Mouse (Mus musculus): ENCODE data around the gene Polr3c.
"Not testable (repeated sequence)": the region's sequence is repeated elsewhere in the genome, so short reads cannot be mapped to it uniquely, and the experiment has no call there.

The Polr3c gene

DNA sequence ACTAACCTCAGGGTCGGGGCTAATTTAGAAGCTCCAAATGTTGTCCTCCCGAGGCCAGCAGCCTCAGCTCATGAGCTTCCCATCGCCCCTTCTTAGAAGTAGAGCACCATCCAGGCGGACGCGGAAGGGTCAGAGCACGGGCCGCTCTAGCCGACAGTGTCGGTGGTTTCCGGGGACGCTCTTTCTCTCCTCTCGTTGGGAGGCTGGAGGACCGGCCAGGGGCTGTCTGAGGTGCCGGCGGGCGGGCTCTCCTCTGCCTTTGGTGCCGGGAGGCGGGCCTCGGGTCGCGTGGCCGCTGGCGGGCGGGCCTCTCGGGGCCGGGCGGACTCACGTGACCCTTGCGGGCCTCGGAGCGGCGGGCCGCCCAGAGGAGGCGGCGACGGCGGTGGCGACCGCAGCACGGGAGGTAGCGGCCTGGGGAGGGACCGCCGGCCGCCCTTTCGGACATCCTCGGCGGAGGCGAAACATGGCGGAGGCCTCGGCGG is at the start of gene Polr3c, which contains the start of gene Rnf115:
TSS of gene Polr3c (minus strand) at position 286 of the 485 bp plus-strand sequence.
TSS of gene Rnf115 (plus strand) at position 322 of the 485 bp plus-strand sequence.
- peak; percentile 89 to 90 for DNase-seq (ENCODE audit: low spot score in 2 of 2)

DNA sequence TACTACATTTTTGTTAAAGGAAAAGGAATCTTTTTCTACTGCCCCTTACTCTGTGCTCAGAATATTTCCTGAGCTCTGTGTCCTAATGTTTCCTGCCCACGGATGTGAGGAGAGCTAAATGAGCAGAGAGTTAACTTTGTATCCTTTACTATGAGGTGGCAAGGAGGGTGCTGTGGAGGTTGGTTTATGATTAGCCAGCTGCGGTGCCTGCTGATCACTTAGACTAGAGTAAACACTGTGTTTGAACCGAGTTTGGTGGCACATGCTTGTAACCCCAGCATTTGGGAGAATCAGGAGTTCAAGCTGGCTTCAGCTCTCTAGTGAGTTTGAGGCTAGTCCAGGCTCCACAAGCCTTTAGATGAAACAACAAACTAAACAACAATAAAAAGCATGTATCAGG is 49.7 kb upstream of the Polr3c start:
- DNase-seq (ENCODE audit: low spot score in 2 of 2), result no peak

DNA sequence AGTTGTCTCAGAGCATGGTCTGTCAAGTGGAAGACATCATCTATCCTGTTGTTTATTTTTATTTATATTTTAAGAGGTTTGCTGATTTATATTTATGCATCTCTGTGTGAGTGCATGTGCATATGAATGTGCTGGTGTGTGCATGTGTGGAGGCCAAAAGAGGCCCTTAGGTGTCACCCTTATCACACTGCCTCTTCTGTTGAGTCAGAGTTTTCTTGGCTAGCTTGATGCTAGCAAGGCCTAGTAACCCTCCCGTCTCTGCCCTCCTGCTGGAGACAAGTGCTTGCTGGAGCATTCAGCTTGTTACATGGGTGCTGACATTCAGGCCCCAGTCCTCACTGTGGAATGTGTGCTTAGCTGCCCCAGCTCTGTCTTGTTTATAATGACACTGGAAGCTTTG is 45.5 kb upstream of the Polr3c start:
- DNase-seq (ENCODE audit: low spot score in 2 of 2), result no peak

DNA sequence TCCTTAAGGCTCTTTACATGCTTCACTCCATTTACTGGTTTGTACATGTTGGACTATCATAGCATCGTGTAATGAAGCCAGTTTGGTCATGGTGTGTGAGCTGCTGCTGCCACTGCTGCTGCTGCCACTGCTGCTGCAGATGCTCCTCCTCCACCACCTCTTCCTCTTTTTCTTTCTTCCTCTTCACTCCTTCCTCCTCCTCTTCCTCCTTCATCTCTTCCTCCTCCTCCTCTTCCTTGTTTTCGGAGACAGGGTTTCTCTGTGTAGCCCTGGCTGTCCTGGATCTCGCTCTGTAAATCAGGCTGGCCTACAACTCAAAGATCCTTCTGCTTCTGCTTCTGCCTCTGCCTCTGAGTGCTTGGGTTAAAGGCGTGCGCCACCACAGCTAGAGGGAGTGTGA is 42.5 kb upstream of the Polr3c start:
- no peak for DNase-seq (ENCODE audit: low spot score in 2 of 2)

DNA sequence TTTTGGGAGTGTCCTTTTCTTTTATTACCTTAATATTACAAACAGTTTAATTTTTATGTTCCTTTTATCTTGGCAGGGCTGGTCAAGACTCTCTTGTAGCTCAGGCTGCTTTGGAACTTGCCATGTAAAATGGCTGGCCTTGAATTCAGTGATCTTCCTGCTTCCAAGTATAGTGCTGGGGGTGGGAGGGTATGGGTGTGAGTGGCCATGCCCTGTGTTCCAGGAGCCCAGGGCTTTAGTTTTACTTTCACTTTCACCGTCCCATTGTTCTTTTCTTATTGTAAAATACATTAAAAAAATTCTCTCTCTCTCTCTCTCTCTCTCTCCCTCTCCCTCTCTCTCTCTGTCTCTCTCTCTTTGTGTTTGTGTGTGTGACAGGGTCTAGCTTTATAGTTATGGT is 37.1 kb upstream of the Polr3c start:
- DNase-seq (ENCODE audit: low spot score in 2 of 2), result no peak

DNA sequence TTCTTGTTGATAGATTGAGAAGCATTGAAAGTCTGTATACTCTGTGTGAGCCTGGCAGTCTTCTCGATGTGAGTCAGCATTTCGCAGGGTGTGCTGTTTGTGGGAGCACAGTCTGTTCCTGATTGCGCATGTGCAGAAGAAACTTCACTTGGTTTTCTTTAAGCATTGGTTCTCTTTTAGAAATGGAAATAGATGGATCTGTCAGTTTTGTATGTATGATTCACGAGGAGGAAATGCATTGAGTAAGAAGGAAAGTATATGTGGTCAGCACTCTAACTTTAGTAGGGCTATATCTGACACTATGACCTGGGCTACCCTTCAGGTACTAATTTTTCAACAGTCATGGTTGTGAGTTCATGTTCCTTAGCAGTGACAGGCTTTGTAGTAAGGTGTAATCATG is 32.3 kb upstream of the Polr3c start:
- DNase-seq (ENCODE audit: low spot score in 2 of 2), result no peak

DNA sequence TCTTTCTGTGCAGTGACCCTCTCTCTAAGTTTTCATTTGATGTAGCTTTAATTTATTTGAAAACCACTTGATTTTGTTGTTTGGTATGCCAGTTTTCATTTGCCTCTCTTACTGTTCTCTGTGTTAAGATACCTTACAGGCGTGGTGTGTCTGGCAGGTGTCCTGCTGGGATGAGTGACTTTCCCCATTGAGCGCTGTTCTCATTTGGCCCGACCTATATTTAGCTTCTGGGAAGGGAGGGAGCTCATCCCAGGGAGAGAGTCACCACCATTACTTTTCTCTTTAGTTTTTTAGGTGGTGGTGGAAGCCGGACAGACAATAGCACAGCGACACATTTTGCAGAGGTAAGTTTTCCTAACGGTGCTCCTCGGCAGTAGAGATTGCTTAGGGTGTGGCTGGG is 30.3 kb upstream of the Polr3c start:
- DNase-seq (ENCODE audit: low spot score in 2 of 2), result no peak

DNA sequence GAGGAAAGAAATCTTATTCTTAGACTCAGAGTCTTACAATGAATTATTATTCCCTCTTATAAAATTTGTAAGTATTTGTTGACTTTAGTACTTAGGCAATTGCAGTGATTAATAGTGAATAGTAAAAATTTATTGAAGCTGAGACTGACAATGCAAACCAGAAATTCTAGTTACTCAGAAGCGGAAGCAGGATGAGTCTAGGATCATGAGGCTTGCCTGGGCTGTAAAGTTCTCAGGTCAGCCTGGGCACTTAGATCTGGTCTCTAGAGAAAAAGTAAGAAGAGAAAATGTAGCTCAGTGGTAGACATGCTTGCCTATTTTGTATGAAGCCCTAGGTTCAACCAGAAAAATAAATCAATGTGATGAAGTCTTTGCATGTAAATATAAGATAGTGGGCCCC is 28.5 kb upstream of the Polr3c start:
- no peak for DNase-seq (ENCODE audit: low spot score in 2 of 2)

DNA sequence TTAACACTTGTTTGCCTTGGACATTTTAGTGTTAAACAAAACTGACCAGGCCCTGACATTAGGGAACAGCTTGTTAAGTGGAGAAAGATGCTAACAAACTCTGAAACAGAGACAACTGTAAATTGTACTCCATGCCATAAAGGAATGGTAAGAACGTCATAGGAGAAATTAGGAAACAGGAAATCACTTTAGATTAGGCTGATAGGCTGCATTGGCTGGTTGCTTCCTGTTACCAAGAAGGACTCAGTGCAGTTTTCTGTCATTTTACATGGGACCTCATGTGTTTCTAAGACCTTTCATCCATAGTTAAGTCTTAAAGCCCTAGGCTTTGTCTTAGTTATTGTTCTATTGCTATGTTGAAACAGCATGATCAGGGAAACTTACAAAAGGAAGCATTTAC is 19.4 kb upstream of the Polr3c start:
- DNase-seq (ENCODE audit: low spot score in 2 of 2), result no peak

DNA sequence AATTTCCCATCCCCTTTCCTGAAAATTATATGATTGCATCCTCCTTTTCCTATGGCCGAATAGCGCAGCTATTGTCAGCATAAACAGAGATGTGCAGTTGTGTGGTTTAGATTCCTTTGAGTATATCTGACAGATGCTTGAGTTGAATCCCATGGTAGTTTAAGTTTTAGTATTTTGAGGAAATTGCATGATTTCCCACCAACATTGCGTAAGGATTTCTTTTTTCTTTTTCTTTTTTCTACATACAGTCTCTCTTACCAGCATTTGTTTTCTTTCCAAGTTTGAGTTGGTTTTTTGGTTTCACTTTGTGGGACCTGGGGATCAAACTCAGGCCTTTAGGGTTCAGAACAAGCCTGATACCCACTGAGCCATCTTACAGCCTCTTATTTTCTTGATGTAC is 16.9 kb upstream of the Polr3c start:
- no peak for DNase-seq (ENCODE audit: low spot score in 2 of 2)

DNA sequence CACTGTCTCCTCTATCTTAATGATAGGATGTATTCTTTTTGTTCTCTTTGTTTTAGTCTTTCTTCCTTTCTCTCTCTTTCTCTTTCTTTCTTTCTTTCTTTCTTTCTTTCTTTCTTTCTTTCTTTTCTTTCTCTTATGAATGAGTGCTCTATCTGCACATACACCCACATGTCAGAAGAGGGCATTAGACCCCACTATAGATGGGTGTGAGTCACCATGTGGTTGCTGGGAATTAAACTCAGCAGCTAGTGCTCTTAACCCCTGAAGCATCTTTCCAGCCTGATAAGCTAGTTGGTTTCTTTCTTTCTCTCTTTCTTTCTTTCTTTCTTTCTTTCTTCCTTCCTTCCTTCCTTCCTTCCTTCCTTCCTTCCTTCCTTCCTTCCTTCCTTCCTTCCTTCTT is 12.9 kb upstream of the Polr3c start:
- not testable (repeated sequence) for DNase-seq (ENCODE audit: low spot score in 2 of 2)

DNA sequence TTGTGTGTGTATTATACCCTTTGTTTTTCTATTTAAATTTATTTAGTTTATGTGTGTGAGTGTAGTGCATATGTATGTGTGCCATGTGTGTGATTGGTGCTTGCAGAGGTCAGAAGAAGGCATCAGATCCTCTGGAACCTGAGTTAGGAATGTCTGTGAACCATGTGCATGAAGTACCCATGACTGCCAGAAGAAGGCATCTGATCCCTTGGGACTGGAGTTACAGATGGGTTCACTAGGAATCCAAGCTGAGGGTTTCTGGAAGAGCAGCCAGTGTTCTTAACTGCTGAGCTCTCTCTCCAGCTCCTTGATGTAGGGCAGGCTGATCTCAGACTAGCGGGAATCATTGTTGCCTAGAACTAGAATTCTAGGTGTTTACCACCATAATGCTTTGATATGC is 10.6 kb upstream of the Polr3c start:
- no peak for DNase-seq (ENCODE audit: low spot score in 2 of 2)

DNA sequence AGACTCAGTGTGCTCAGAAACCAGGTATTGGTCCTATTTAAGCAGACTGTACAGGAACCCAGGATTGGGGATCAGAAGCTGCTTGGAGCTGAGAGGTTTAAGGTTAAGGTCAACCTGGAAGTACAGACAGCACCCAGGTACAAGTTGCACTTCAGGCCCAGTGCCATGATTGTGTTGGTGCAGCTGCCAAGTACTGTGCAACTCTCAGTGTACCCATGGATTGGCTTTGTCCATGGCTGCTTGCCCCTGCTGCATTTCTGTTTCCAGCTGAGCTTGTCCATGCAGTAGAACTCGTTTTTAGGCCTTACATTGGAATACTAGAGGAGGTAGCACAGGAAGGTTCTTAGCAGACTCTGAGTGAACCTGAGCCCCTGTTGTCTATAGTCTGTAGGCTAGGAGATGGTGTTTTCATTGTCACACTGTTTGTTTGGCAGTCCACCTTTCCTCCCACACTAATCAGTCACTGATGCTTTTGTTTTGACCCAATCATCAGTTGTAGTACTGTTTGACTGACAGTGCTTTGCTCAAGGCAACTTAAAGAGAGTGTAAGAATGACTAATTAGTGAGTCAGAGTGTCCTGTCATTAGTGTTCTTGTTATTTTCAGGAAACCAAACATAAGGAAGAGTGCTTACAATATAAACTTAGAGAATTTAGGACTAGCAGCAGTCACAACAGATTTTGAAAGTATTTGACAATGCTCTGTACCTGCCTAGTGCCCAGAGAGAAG is 9.7 kb upstream of the Polr3c start:
- DNase-seq (ENCODE audit: low spot score in 2 of 2), result no peak

DNA sequence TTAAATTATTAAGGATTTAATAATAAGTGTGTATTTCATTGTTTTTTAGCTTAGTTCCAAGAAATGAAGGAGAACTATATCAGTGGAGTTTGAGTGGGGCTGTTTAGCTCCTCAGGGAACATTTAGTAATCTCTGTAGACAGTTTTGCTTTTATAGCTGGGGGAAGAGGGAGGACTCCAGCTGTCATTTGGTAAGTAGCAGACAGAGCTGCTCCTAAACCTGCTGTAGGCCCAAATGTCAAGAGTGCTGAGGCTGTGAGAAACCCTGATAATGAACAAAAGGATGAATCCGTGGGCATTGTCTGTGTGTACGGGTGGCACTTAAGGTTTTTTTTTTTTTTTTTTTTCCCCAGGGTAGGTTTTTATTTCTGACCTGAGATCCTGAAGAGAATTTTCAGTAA is 7.8 kb upstream of the Polr3c start:
- no peak for DNase-seq (ENCODE audit: low spot score in 2 of 2)

DNA sequence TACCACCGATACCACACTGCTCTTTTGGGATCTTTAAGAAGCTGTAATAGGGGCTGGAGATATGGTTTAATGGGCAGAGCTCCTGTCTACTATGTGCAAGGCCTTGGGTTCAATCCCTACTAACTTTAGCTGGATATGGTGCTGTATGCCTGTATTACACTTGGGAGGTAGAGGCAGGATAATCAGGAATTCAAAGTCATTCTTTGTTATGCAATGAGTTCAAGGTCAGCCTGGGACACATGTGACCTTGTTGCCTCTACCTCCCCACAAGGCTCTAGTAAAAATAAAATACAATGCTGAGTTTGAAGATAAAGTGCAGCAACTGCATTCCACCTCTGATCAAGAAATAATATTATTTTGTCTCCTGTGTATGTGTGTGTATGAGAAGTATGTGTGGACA is 6.6 kb upstream of the Polr3c start:
- no peak for DNase-seq (ENCODE audit: low spot score in 2 of 2)

DNA sequence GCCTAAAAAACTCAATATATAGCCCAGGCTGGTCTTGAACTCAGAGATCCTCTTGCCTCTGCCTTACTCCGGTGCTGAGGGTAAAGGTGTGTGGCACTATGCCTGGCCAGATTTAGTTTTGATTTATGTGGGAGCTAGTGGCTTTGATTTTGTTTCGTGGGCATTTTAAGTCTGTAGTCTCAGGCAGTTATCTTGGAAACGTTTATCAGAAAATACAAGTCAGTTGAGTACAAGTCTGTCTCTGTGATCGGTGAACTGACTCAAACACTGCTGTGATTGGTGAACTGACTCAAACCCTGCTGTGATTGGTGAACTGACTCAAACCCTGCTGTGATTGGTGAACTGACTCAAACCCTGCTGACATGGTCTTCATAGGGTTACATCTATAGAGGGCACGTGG is 3.4 kb upstream of the Polr3c start:
- DNase-seq (ENCODE audit: low spot score in 2 of 2), result no peak

DNA sequence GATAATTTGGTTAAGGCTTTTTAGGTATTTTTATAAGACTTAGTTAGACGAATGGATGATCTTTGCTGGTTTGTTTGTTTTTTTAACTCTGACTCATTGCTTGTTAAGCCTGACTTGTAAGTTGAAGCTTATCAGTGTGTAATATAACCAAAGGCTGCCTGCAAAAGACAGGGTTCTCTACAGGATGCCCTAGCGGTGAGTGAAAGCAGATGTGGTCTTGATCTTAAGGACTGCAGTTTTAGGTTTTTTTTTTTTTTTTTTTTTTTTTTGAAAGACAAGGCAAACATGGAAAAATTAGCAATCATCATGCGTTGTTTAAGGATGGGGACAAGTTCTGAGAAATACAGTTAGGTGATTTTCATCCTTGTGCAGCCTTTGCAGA is 2.0 kb upstream of the Polr3c start:
- DNase-seq (ENCODE audit: low spot score in 2 of 2), result no peak

DNA sequence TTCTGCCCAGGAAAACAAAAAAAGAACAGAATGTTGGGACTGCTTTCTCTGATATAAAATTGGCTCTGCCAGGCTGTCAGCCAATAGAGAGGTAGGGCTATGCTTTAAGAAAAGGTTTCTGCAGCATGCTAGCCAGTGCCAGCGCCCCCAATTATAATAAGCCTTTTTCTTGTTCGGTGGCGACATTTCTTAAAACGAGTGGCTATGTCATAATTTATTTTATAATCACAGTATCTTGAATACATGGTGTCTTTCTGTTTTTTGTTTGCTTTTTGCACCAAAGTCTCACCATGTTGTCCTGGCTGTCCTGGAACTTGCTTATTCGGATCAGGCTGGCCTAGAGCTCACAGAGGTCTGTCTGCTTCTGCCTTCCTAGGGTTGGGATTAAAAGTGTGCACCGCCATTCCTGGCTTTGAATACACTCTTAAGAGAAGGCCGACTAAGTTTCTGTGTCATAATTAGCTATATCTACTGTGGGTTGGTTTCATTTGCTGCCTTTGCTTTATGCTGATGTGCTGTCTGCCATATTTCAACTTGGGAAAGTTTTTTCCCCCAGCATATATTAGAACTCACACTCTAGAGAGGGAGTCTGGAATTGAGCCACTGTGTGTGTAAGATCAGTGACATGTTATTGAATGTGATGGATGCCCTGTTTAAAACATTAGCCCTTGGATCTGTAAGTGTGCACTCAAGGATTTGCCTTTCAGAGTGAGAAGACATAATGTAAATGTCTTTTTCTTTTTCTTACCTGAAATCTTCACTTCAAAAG is 1.4 kb upstream of the Polr3c start:
- DNase-seq (ENCODE audit: low spot score in 2 of 2), result no peak

DNA sequence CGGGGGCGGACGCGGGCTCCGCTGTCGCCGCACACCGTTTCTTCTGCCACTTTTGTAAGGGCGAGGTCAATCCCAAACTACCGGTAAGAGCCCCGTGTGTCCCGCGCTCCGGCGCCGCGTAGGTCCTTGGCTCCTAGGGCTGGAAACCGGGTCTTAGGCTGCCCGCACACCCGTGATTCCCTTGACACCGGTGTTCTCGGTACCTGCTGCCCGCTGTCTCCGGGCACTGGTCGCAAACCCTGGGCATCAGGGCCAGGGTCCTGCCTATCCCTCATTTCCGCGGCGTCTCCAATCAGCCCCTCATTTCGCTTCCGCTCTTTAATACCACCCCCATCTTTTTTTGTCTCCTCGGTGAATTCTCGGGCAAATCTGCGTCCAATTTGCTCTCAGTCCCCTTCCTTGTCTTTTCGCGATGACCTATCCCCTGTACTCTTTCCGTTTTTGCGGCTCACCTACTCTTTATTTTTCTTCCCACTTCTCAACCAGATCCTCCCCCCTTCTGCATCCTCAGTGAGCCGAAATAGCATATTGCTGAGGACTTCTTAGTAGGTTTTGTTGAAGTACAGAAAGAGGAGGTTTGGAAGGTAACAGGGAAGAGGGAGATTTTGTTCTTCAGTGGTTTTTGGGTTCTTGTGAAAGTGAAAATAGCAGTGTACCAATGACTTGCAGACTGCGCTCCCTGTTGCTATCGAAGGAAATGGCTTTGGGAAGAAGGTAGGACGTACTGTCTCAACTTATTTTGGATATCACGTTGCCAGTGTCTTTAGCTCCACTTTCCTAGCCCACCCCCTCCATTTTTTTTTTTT is 603 bp upstream of the Polr3c start:
- no peak for DNase-seq (ENCODE audit: low spot score in 2 of 2)

DNA sequence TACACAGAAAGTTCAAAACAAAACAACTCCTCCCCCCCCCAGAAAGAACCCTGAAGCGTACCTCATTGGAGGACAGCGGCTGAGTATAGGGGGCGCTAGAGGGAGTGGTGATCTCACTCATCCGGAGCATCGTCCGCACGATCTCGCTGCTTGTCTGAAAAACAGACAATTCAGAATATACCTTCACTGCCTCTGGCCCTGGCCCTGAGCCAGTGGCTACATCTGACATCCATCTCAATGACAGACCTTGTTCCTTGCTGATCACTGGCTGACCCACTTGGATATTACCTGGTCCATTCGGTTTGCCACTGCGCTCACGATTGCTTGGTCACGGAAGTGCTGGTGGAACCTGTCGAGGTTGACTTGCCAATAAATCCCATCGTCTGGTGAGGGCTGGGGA is 8.3 kb downstream of the Polr3c start:
- no peak for DNase-seq (ENCODE audit: low spot score in 2 of 2)

DNA sequence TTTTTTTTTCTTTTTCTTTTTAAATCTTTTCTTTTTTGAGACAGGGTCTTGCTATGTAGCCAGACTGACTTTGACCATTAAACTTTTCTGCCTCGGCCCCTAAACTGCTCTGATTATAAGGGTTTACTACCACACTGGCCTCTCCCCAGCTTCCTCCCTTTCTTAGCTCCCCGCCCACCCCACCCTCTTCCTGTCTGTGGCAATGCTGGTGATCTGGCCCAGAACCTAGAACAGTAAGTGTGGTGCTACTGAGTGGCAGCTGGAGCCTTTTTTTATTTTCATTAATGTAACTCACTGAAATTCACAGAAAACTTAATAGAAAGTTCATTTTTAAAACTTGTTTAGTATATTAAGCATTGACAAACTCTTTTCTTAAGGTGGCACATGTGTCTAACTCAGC is 11.6 kb downstream of the Polr3c start:
- DNase-seq (ENCODE audit: low spot score in 2 of 2), result no peak

DNA sequence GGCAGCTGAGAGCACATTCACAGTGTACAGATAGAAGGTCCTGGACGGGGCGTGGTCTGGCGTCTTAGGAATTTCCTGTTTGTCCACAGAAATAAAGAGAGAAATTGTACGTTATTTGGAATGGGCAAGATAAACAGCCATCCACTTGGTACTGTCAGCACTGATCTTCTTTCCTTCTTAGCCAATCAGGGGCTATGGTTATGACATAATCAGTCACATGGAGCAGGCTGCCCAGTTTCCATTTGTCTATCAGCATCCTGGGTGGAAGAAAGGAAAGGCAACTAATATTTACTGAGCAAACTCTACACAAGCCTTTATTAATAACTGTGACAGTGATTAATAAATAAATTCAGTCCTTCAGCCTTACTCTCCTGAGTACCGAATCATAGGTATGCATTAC is 13.1 kb downstream of the Polr3c start:
- no peak for DNase-seq (ENCODE audit: low spot score in 2 of 2)

DNA sequence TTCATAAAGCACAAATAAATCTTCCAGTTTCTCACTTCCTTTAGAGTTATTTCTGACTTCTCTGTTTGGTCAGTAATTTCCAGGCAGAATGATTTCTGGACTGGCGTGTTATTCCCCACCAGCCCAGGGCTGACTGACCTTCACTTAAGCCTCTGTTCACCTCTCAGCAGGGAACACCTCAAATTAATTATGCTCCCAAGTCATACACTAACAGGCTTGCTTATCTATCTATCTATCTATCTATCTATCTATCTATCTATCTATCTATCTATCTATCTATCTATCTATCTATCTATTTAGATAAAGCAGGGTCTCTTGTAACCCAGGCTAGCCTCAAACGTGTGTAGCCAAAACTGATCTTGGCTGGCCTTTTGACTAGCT is 18.8 kb downstream of the Polr3c start:
- no peak for DNase-seq (ENCODE audit: low spot score in 2 of 2)

Measured in frontal cortex, postnatal 25 days (tissue).